Mouse (Mus musculus) liver, embryonic 14.5 days (tissue): ENCODE measurements around the gene Spink2. TPM values are rescaled to one million over a fixed set of nuclear protein-coding genes. Genes with fewer than 3 reads are reported as not detected.
"Not testable (repeated sequence)": the region's sequence is repeated elsewhere in the genome, so short reads cannot be mapped to it uniquely, and the experiment has no call there.

Experiments
- ATAC-seq: fragments of 200-750 bp; cut with Nextera tagmentation; 2 replicates; pipeline ENCODE4 v1.8.0; 2017; ENCODE audit warnings: moderate number of reproducible peaks, mild to moderate bottlenecking, moderate library complexity; ENCODE audit not compliant: insufficient read depth
- DNase-seq, 3 experiments: peaks; one replicate each; pipeline ENCODE4 v3.0.0-alpha.2; 2012 to 2013; ENCODE audit warnings: low read depth in 3 of 3, low spot score in 3 of 3
- H3K27ac ChIP-seq: fragments of 300-500 bp; sonication (generic); 2 replicates; pipeline ENCODE4 v1.5.1; 2014; ENCODE audit warnings: moderate library complexity, mild to moderate bottlenecking, control low read depth, inconsistent platforms
- H3K27me3 ChIP-seq: fragments of 300-500 bp; sonication (generic); 2 replicates; pipeline ENCODE4 v1.6.1; 2014; ENCODE audit warnings: mild to moderate bottlenecking, low read length, moderate library complexity; ENCODE audit not compliant: control insufficient read depth, insufficient read depth
- H3K36me3 ChIP-seq: fragments of 300-500 bp; sonication (generic); replicated peaks from 2 replicates; pipeline ENCODE4 v1.6.1; 2014; ENCODE audit warnings: low read depth; ENCODE audit not compliant: control insufficient read depth, insufficient read depth
- H3K4me1 ChIP-seq, 2 experiments: fragments of 200-500 bp in 1 of 2; fragments of 300-500 bp in 1 of 2; sonication (generic) in 1 of 2; replicated peaks; 2 replicates each; pipeline ENCODE4 v1.6.1; 2012 to 2014; ENCODE audit warnings: antibody characterized with exemption in 1 of 2, inconsistent platforms in 1 of 2, low read length in 1 of 2; ENCODE audit not compliant: control insufficient read depth in 2 of 2, insufficient read depth in 2 of 2
- H3K4me2 ChIP-seq: fragments of 300-500 bp; sonication (generic); 2 replicates; pipeline ENCODE4 v1.6.1; 2014; ENCODE audit warnings: low read depth, mild to moderate bottlenecking, control low read depth, moderate library complexity
- H3K4me3 ChIP-seq, 2 experiments: fragments of 200-500 bp in 1 of 2; fragments of 300-500 bp in 1 of 2; sonication (generic) in 1 of 2; 2 replicates each; pipeline ENCODE4 v1.5.1; 2012 to 2014; ENCODE audit warnings: low read depth in 2 of 2, low read length in 2 of 2, mild to moderate bottlenecking in 2 of 2, control low read depth in 1 of 2, inconsistent platforms in 1 of 2, moderate library complexity in 1 of 2; ENCODE audit not compliant: insufficient read depth in 1 of 2
- H3K9ac ChIP-seq: fragments of 300-500 bp; sonication (generic); replicated peaks from 2 replicates; pipeline ENCODE4 v1.6.1; 2014; ENCODE audit warnings: mild to moderate bottlenecking, control low read depth, moderate library complexity
- H3K9me3 ChIP-seq: fragments of 300-500 bp; sonication (generic); 2 replicates; pipeline ENCODE4 v1.6.1; 2016; ENCODE audit warnings: low read length, mixed read lengths; ENCODE audit not compliant: control insufficient read depth
- CTCF ChIP-seq: IDR thresholded peaks from 2 replicates; pipeline ENCODE4 v1.5.1; 2016; ENCODE audit warnings: antibody characterized with exemption, low read depth, control low read depth
- EP300 ChIP-seq: IDR thresholded peaks from 2 replicates; pipeline ENCODE4 v1.6.1; 2016; ENCODE audit warnings: antibody characterized with exemption, low read depth
- WGBS: fragments of 180-500 bp; shearing (Covaris S2); extraction: QIAGEN DNeasy Blood & Tissue Kit; methylation state at CpG from one replicate; pipeline ENCODE4 v1.1.7; 2014; ENCODE audit not compliant: insufficient replicate concordance; 5-methylcytosine and 5-hydroxymethylcytosine counted together
- polyA plus RNA-seq, 2 experiments: library from polyadenylated mRNA; depleted of rRNA in 1 of 2; stranded (reverse) in 1 of 2; unstranded in 1 of 2; fragments of >200 nt; fragmentation: Nextera tagmentation in 1 of 2; extraction: Ambion mirVana in 1 of 2; gene quantifications; 2 replicates each; pipeline versions ENCODE4 v1.2.1 to v1.2.3; 2012 to 2014

Gene Spink2
- polyA plus RNA-seq, 2 experiments = 0.07 TPM; not detected in 1

DNA sequence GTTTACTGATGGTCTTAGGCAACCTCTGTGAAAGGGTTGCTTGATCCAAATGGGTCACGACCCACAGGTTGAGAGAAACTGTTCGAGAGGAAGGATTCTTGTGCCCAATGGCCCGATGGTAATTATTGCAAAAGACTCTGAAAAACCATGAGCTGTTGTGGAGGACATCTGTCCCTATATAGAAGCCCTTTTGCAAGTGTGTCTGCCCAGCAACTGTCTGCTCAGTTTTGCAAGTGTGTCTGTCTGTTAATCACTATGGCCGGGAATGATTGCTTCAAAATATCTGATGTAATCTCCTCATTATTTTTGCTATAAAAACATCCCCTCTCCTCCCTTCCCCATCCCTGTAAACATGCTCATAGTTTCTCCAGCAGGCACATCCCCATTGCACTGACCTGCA lies 20.2 kb downstream of the Spink2 start:
- Histone ChIP-seq H3K9me3 (no peaks in the 10 kb centered on the region), H3K9ac (no peak overlapping the region), H3K4me2 (no peak overlapping the region), H3K36me3 (no peaks in the 10 kb centered on the region), H3K27ac (no peak overlapping the region), H3K4me1 (no peaks in the 10 kb centered on the region), H3K4me3 (no peak overlapping the region), H3K27me3 (no peaks in the 10 kb centered on the region)
- TF ChIP-seq EP300 = no peak
- no peak for TF ChIP-seq CTCF
- DNase-seq = no peak
- 64% methylated on average over 4 of the region's 4 CpGs for WGBS
- ATAC-seq = no peak

DNA sequence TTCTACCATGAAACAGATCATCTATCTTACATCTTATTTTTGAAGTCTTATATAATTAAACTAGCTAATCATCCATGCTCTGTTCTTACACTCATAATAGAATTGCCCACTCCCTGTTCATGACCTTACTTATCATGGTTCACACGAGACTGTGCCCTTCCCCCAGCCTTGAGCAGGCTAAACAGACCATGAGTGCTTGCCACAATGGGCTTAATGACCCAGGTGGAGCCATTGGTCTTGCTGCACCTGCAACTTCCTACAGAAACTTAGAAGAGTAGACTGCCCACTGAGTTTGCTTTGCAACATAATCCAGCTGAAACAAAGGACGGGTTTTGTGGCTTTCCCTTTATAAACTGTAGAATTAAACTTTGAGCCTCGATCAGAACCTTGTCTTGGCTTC lies 22.5 kb downstream of the Spink2 start:
- 41% methylated on average over 3 of the region's 3 CpGs for WGBS
- Histone ChIP-seq H3K4me1 (no peaks in the 10 kb centered on the region), H3K9me3 (no peaks in the 10 kb centered on the region), H3K4me3 (no peak overlapping the region), H3K27ac (no peak overlapping the region), H3K27me3 (no peaks in the 10 kb centered on the region), H3K4me2 (no peak overlapping the region), H3K9ac (no peak overlapping the region), H3K36me3 (no peaks in the 10 kb centered on the region)
- DNase-seq (no peak), ATAC-seq (no peak)
- no peak for TF ChIP-seq EP300

DNA sequence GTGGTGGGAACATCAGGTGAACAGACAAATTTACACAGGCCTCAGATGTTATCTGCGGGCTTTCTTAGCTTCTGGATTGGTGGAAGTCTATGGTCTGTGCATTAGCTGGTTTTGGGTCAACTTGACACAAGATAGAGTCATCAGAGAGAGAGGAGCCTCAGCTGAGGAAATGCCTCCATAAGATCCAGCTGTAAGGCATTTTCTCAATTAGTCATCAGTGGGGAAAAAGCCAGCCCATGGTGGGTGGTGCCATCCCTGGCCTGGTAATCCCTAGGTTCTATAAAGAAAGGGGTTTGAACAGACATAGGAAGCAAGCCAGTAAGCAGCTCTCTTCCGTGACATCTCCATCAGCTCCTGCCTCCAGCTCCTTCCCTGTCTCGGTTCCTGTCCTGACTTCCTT lies 25.9 kb downstream of the Spink2 start:
- Histone ChIP-seq H3K9ac (no peak overlapping the region), H3K4me1 (no peaks in the 10 kb centered on the region), H3K4me3 (no peak overlapping the region), H3K27me3 (no peaks in the 10 kb centered on the region), H3K36me3 (no peaks in the 10 kb centered on the region), H3K4me2 (no peak overlapping the region), H3K9me3 (no peaks in the 10 kb centered on the region), H3K27ac (no peak overlapping the region)
- DNase-seq (no peak), ATAC-seq (no peak)
- 73% methylated on average over 3 of the region's 3 CpGs for WGBS
- TF ChIP-seq CTCF = no peak
- TF ChIP-seq EP300 = no peak

DNA sequence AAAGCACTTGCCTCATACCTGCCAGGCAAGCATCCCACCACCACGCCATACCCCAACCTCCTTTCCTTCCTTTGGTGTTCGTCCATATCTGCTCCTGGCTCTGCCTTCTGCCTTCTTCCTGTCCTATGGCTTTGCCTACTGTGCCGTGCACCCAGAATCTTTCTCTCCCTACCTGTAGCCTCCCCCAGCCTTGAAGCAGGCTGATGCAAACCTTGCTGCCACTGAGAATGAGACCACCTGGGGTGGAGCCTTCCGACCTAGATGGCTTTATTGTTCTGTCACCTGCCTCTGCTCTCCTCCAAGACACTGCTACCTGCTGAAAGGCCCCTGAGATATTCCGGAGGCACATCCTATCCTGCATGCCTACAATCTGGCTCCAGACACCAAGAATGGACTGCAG lies 27.4 kb downstream of the Spink2 start:
- not testable (repeated sequence) for DNase-seq, H3K27me3 ChIP-seq, ATAC-seq, H3K9me3 ChIP-seq, H3K9ac ChIP-seq, H3K4me2 ChIP-seq, H3K36me3 ChIP-seq, H3K4me3 ChIP-seq, H3K27ac ChIP-seq, H3K4me1 ChIP-seq
- WGBS = 51% methylated on average over 5 of the region's 5 CpGs

DNA sequence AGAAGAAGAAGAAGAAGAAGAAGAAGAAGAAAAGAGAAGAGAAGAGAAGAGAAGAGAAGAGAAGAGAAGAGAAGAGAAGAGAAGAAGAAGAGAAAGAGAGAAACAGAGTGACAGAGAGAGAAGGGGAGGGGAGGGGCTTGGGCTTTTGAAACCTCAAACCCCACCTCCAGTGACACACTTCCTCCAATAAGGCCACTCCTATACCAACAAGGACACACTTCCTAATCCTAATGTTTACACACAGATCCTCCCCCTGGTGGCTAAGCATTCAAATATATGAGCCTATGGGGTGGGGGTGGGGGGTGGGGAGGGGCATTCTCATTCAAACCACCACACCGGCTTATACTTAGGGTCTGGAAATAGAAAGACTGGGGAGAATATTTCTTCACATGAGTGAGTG lies 27.9 kb downstream of the Spink2 start:
- H3K4me1 ChIP-seq = no peaks in the 10 kb centered on the region
- no peaks in the 10 kb centered on the region for H3K27me3 ChIP-seq
- no peaks in the 10 kb centered on the region for H3K36me3 ChIP-seq
- no peak overlapping the region for H3K9ac ChIP-seq
- 45% methylated on average over 1 of the region's 1 CpGs for WGBS
- no peak overlapping the region for H3K4me2 ChIP-seq
- H3K27ac ChIP-seq = no peak overlapping the region
- H3K9me3 ChIP-seq = no peaks in the 10 kb centered on the region
- DNase-seq = no peak
- TF ChIP-seq CTCF = no peak
- no peak for TF ChIP-seq EP300
- no peak for ATAC-seq
- H3K4me3 ChIP-seq = no peak overlapping the region

DNA sequence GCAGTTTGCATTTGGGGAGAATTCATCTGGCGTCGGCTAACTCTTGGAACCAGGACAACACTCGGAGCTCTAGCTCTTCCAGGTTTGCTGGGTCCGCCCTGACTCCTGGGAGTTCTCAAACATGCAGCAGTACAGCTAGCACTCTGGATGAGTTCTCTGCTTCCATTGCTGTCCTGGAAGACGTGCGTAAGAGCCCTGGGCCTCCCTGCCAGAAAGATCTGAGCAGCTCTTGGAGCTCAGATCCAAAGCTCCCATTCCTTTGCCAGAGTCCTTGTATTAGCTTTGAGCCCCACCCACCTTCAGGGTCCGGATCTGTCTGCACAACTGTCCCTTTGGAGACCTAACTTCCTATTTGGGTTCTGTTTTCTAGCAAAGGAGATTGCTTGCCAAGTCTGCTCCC lies 29.8 kb downstream of the Spink2 start:
- 67% methylated on average over 7 of the region's 7 CpGs for WGBS
- no peak for TF ChIP-seq CTCF
- ATAC-seq = no peak

More for the DNA sequence above, 29.8 kb downstream of the Spink2 start:
- Histone ChIP-seq H3K9me3 (no peaks in the 10 kb centered on the region), H3K36me3 (no peaks in the 10 kb centered on the region), H3K4me2 (no peak overlapping the region), H3K4me1 (no peaks in the 10 kb centered on the region), H3K4me3 (no peak overlapping the region), H3K27me3 (no peaks in the 10 kb centered on the region), H3K9ac (no peak overlapping the region), H3K27ac (no peak overlapping the region)
- DNase-seq = no peak
